Mouse (Mus musculus) adrenal gland, adult 10 weeks (tissue): ENCODE data around the gene Cyp4v3. TPM values are rescaled to one million over a fixed set of nuclear protein-coding genes. Genes with fewer than 3 reads are reported as not detected.

Experiments used
- polyA plus RNA-seq: library from polyadenylated mRNA; stranded (reverse); fragments of 350-450 nt; fragmentation: Illumina TruSeq; extraction: RNeasy Lipid Tissue Mini Kit (QIAGEN cat#74804); gene quantifications from one replicate; pipeline ENCODE4 v1.2.3, GENCODE M21; 2014; ENCODE audit warnings: low read depth, low replicate concordance

Cyp4v3 gene
- polyA plus RNA-seq, result 59.7 TPM

DNA sequence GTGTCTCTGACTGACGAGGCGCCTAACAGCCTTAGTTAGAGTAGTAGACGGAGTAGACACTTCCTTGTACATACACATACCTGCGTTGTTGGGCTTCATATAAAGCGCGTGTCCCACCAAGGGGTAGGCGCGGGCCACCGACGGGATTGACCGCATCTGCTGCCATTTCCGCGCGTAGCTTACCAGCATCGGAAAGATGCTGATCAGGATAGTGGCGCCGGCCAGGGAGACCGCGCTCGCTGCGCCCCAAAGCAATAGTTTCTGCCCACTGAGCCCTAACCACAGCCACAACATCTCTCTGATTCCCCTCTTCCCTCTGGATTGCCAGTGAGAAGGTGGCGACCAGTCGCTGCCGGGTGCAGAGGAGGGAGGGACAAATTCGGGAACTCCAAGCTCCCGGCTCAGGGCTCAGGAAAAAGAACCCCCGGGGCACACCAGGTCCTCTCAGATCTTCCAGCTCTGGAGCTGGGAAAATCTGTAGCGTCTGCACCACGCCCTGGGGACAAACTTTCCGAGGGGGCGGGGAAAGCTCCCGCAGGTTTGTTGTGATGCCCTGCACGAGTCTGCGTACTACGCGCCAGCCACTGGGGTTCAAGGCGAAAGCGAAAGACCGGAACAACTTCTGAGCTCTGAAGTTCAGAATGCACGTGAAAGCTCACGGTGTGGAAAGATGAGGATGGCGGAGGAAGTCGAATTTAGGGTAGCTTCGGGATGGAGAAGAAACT lies at the start of gene Cyp4v3:
Gene Cyp4v3, minus strand, starts transcription at position 532 of the 725 bp plus-strand sequence.

DNA sequence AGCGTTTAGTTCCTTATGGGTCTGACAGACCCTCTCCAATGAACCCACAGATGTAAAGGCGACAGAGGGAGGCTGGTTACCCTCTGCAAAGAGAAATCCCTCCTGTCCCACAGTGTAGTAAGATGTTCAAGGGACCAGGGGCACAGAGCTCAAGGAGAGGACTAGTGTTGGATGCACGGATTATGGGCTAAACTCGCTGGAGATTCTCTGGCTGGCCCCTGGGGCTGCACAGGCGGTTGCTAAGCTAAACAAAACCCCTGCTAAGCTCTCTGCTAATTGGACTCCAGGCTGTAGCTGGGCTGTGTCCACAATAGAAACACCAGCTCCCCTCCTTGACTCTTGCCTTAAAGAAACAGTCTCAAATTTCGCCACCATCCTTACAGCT lies 48.9 kb upstream of the Cyp4v3 start, which contains the start of gene Fam149a:
Gene Fam149a, minus strand, starts transcription at position 329 of the 385 bp plus-strand sequence.

DNA sequence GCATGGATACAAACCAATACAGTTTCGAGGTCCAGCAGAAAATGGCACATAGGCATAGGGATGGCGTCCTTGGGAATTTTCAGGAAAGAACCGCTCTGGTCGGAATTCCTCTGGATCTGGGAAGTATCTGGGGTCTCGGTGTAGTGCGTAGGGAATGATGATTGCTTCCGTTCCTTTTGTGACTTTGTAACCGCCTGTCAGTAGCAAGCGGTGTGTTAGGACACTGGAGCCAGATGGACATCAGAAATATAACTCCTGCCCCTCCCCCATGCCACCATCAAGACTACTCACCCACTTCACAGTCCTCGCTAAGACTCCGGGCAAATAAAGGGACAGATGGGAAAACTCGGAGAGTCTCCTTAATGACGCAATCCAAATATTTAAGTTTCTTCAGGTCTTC lies 24.6 kb downstream of the Cyp4v3 start, which contains the start of gene Gm45753:
Gene Gm45753, minus strand, starts transcription at position 101 of the 400 bp plus-strand sequence.

DNA sequence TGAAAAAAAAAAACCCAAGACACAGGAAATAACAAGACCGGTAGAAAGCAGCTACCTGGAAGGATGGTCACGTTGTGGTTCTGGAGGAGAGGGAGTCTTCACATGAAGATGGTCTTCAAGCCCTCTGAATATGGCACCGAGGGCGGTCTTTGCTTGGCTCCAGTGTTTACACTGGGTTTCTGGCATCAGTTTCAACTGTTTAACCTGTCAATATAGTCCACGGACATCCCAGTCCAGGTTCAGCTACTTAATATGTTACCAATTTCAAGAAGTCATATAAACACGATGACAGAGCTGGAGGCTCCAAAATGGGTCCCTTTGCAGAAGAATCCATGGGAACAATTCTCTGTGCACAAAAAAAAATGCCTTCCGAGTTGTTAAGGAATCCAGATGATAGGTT lies 38.3 kb downstream of the Cyp4v3 start, which contains the start of gene Klkb1:
Gene Klkb1, minus strand, starts transcription at position 173 of the 400 bp plus-strand sequence.

DNA sequence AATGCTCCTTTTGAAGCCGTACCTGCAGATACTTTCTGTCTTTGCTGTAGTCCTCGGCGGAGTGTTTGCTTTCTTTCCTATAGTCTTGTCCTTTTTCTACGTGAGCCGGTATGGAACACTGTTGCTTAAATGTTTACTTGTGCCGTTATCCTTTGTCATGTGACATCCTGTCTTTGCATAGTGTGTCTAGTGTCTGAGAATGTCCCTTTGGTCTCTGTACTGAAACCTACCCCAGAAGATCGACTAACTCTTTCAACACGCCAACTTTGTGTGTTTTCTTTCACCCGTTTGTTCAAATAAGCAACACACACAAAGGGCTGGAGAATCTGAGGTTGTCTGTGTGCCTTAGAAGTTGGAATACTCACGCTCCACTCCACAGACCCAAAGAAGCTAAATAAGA lies 71.1 kb downstream of the Cyp4v3 start, which contains the start of gene F11:
Gene F11, minus strand, starts transcription at position 112 of the 400 bp plus-strand sequence.

Other genes with a start within 250 kb of the Cyp4v3 start
- gene F11, start 71.2 kb downstream of the Cyp4v3 start, polyA plus RNA-seq, result not detected
- not detected for gene Klkb1, start 38.4 kb downstream of the Cyp4v3 start, polyA plus RNA-seq
- not detected for gene Gm45753, start 24.8 kb downstream of the Cyp4v3 start, polyA plus RNA-seq
- 9.5 TPM for gene Fam149a, start 49.1 kb upstream of the Cyp4v3 start, polyA plus RNA-seq
- 41.8 TPM for gene Tlr3, start 77.9 kb upstream of the Cyp4v3 start, polyA plus RNA-seq
- 242 TPM for gene Sorbs2, start 174.6 kb upstream of the Cyp4v3 start, polyA plus RNA-seq